Mouse (Mus musculus): ENCODE results near the gene Klrb1a. TPM values are rescaled to one million over a fixed set of nuclear protein-coding genes. Genes with fewer than 3 reads are reported as not detected.
"Not testable (repeated sequence)": the region's sequence is repeated elsewhere in the genome, so short reads cannot be mapped to it uniquely, and the experiment has no call there.

Klrb1a gene
- polyA plus RNA-seq (2014; fragmentation: Nextera tagmentation; extraction: Ambion mirVana): not detected in 2 replicates

DNA sequence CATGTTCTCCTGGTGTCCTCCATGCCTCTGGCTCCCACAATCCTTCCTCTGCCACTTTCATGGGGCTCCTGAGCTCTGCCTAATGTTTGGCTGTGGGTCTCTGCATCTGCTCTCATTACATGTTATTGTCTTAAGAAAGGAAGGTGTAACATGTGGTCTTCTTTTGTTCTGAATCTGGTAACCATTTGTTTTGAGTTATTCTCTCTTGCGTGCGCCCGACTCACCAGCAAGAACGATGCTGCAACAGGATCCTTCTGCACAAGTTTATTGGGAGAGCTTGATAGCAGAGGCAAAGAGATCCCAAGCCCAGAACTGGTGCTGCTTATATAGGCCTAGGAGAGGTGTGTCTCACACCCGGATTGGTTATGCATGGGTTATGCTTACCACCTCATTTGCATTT, at the start of gene Klrb1a:
TSS of gene Klrb1a (minus strand) at position 101 of the 400 bp plus-strand sequence.
- H3K4me2 ChIP-seq (ENCODE audit: low read depth, low read length); H3K9ac ChIP-seq (replicated peaks; ENCODE audit: low read length); ATAC-seq (replicated peaks; ENCODE audit: insufficient number of reproducible peaks, low FRiP score, low TSS enrichment, low read depth); H3K9me3 ChIP-seq (replicated peaks; ENCODE audit: control insufficient read depth, low read length); H3K27ac ChIP-seq (replicated peaks; ENCODE audit: low read depth, low read length); H3K36me3 ChIP-seq (replicated peaks; ENCODE audit: control insufficient read depth, insufficient read depth, low read depth, low read length); H3K4me3 ChIP-seq (ENCODE audit: low read depth, low read length); H3K27me3 ChIP-seq (ENCODE audit: control insufficient read depth, insufficient read depth, low read length); DNase-seq (ENCODE audit: low spot score); H3K4me1 ChIP-seq (ENCODE audit: control insufficient read depth, insufficient read depth, low read length): not testable (repeated sequence)
- 94% methylated on average over 5 of the region's 5 CpGs for WGBS

DNA sequence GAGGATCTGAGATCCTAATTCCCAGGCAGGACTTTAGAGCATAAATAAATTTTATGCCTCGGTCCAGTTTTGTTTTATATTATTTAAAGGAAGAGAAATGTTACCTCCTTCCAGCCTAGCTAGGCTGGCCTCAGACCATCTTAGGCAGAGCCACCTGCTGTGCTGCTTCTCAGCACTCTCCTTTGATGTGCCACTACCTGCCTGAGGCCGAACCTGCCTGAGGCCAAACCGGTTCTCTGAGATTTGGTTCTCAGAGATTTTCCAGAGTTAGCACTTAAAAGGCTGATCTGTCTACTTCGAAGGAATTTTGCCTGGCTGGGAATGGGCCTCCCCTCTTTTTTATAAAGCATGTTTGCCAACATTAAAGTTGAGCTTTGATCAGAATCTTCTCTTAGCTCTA, 46.6 kb upstream of the Klrb1a start:
- no peak overlapping the region for H3K4me2 ChIP-seq (ENCODE audit: low read depth, low read length)
- DNase-seq (ENCODE audit: low spot score): no peak
- no peaks in the 10 kb centered on the region for H3K27me3 ChIP-seq (ENCODE audit: control insufficient read depth, insufficient read depth, low read length)
- no peaks in the 10 kb centered on the region for H3K4me1 ChIP-seq (ENCODE audit: control insufficient read depth, insufficient read depth, low read length)
- no peak for ATAC-seq (replicated peaks; ENCODE audit: insufficient number of reproducible peaks, low FRiP score, low TSS enrichment, low read depth)
- no peak overlapping the region for H3K9ac ChIP-seq (replicated peaks; ENCODE audit: low read length)
- H3K4me3 ChIP-seq (ENCODE audit: low read depth, low read length): no peak overlapping the region
- H3K27ac ChIP-seq (replicated peaks; ENCODE audit: low read depth, low read length): no peak overlapping the region
- no peaks in the 10 kb centered on the region for H3K36me3 ChIP-seq (replicated peaks; ENCODE audit: control insufficient read depth, insufficient read depth, low read depth, low read length)
- 59% methylated on average over 4 of the region's 4 CpGs for WGBS
- no peaks in the 10 kb centered on the region for H3K9me3 ChIP-seq (replicated peaks; ENCODE audit: control insufficient read depth, low read length)

DNA sequence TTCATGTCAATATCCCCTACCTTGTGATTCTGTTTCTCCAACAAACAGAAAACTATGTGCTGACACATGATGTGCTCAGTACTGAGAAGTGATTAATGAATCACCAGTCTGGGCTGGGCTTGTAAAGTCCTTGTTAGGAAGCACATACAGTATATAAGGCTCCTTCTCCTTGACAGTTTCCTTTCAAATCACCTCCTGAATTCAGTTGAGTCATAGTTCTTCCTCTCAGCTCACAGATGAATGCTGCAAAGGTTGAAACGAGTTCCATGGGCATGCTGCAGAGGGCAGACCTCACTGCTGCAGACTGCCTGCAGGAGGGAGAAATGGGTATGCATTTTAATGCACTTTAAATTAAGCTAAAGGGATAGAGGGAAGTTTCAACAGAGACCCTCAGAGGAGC, 38.9 kb upstream of the Klrb1a start, which contains the start of gene Clec2h:
TSS of gene Clec2h (plus strand) at position 180 of the 400 bp plus-strand sequence.
- Histone ChIP-seq H3K36me3 (replicated peaks; ENCODE audit: control insufficient read depth, insufficient read depth, low read depth, low read length) (no peaks in the 10 kb centered on the region), H3K4me1 (ENCODE audit: control insufficient read depth, insufficient read depth, low read length) (no peaks in the 10 kb centered on the region), H3K4me2 (ENCODE audit: low read depth, low read length) (no peak within 1 kb of the TSS), H3K4me3 (ENCODE audit: low read depth, low read length) (no peak within 1 kb of the TSS), H3K9me3 (replicated peaks; ENCODE audit: control insufficient read depth, low read length) (no peaks in the 10 kb centered on the region), H3K27ac (replicated peaks; ENCODE audit: low read depth, low read length) (no peak within 1 kb of the TSS), H3K9ac (replicated peaks; ENCODE audit: low read length) (no peak within 1 kb of the TSS), H3K27me3 (ENCODE audit: control insufficient read depth, insufficient read depth, low read length) (no peaks in the 10 kb centered on the region)
- ATAC-seq (replicated peaks; ENCODE audit: insufficient number of reproducible peaks, low FRiP score, low TSS enrichment, low read depth) (no peak), DNase-seq (ENCODE audit: low spot score) (no peak)
- 14% methylated on average over 1 of the region's 1 CpGs for WGBS

DNA sequence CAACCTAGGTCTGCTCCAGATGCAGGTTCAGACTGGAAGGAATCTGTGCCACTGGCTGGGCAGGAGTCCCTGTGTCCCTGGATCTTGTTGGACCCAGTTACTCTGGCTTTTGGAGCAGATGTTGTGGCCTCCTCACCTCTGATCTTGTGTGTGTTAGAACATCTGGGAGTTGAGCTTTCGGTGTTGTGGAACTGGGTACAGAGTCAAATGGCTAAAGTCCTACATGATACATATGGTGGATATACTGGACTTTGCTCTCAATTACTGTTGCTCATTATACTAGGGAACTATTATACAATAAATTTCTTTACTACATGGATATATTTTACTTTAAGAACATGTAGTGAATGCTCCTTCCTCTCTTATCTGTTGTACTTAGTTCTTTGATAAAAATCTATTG, 37.9 kb upstream of the Klrb1a start:
- ATAC-seq (replicated peaks; ENCODE audit: insufficient number of reproducible peaks, low FRiP score, low TSS enrichment, low read depth) (no peak), DNase-seq (ENCODE audit: low spot score) (no peak)
- H3K4me2 ChIP-seq (ENCODE audit: low read depth, low read length): no peak overlapping the region
- no peak overlapping the region for H3K9ac ChIP-seq (replicated peaks; ENCODE audit: low read length)
- no peaks in the 10 kb centered on the region for H3K27me3 ChIP-seq (ENCODE audit: control insufficient read depth, insufficient read depth, low read length)
- no peaks in the 10 kb centered on the region for H3K9me3 ChIP-seq (replicated peaks; ENCODE audit: control insufficient read depth, low read length)
- no peak overlapping the region for H3K4me3 ChIP-seq (ENCODE audit: low read depth, low read length)
- H3K4me1 ChIP-seq (ENCODE audit: control insufficient read depth, insufficient read depth, low read length): no peaks in the 10 kb centered on the region
- no peak overlapping the region for H3K27ac ChIP-seq (replicated peaks; ENCODE audit: low read depth, low read length)
- 96% methylated on average over 1 of the region's 1 CpGs for WGBS
- no peaks in the 10 kb centered on the region for H3K36me3 ChIP-seq (replicated peaks; ENCODE audit: control insufficient read depth, insufficient read depth, low read depth, low read length)

DNA sequence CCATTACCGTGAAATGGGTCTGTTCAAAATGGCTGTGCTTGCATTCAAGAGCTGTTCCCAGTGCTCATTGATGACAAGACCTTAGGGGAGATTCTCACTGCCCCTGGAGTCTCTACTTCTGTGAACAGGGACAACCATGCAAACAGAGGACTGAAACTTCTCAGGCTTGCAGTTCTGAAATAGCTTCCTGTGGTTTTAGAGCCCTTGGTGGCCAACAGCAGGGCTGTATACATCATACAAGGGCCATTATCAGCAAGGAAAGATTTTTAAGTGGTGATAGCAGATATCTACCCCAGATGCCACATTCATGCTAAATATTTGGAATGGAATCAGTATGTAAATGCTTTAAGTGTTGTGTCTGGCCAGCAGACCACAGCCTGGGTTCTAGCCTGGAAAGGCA, 29.6 kb upstream of the Klrb1a start:
- H3K27me3 ChIP-seq (ENCODE audit: control insufficient read depth, insufficient read depth, low read length): no peaks in the 10 kb centered on the region
- H3K9me3 ChIP-seq (replicated peaks; ENCODE audit: control insufficient read depth, low read length): no peaks in the 10 kb centered on the region
- no peaks in the 10 kb centered on the region for H3K4me1 ChIP-seq (ENCODE audit: control insufficient read depth, insufficient read depth, low read length)
- no peak for DNase-seq (ENCODE audit: low spot score)
- no peak overlapping the region for H3K4me2 ChIP-seq (ENCODE audit: low read depth, low read length)
- H3K36me3 ChIP-seq (replicated peaks; ENCODE audit: control insufficient read depth, insufficient read depth, low read depth, low read length): no peaks in the 10 kb centered on the region
- no peak overlapping the region for H3K4me3 ChIP-seq (ENCODE audit: low read depth, low read length)
- no peak overlapping the region for H3K27ac ChIP-seq (replicated peaks; ENCODE audit: low read depth, low read length)
- no peak overlapping the region for H3K9ac ChIP-seq (replicated peaks; ENCODE audit: low read length)
- no peak for ATAC-seq (replicated peaks; ENCODE audit: insufficient number of reproducible peaks, low FRiP score, low TSS enrichment, low read depth)
- WGBS: 97% methylated on average over 1 of the region's 1 CpGs

DNA sequence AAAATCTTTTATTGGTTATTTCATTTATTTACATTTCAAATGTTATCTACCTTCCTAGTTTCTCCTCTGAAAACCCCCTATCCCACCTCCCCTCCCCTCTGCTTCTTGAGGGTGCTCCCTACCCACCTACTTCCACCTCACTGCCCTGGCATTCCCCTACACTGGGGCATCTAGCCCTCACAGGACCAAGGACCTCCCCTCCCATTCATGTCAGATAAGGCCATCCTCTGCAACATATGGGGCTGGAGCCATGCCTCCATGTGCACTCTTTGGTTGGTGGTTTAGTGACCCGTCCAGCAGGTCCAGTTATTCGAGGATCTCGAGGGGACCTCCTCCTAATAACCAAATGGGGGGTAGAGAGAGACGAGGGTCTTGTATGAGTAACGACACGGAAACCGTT, 27.5 kb upstream of the Klrb1a start:
- ATAC-seq (replicated peaks; ENCODE audit: insufficient number of reproducible peaks, low FRiP score, low TSS enrichment, low read depth); H3K4me2 ChIP-seq (ENCODE audit: low read depth, low read length); DNase-seq (ENCODE audit: low spot score); H3K9me3 ChIP-seq (replicated peaks; ENCODE audit: control insufficient read depth, low read length); H3K27me3 ChIP-seq (ENCODE audit: control insufficient read depth, insufficient read depth, low read length); H3K4me3 ChIP-seq (ENCODE audit: low read depth, low read length); H3K36me3 ChIP-seq (replicated peaks; ENCODE audit: control insufficient read depth, insufficient read depth, low read depth, low read length); H3K9ac ChIP-seq (replicated peaks; ENCODE audit: low read length); H3K27ac ChIP-seq (replicated peaks; ENCODE audit: low read depth, low read length); H3K4me1 ChIP-seq (ENCODE audit: control insufficient read depth, insufficient read depth, low read length): not testable (repeated sequence)
- 86% methylated on average over 4 of the region's 7 CpGs for WGBS

DNA sequence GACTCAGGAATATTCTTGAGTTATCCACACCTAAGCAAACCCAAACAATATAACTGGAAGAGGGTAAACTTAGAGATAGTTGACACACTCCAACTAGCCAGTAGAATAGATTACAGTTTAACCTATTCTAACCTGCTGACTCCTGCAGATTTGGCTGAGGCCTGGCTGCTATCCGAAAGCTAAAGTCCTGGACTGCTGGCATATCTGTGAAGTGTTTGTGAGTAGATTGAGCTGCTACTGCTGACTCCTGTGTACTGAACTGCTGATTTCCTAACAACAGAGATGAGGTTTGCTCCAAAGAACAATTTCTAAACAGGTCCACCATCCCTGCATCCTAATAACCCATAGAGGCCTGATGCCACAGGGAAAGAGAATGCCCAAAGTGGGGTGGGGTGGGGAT, 26.9 kb upstream of the Klrb1a start:
- WGBS: 83% methylated on average over 1 of the region's 1 CpGs
- H3K4me1 ChIP-seq (ENCODE audit: control insufficient read depth, insufficient read depth, low read length): no peaks in the 10 kb centered on the region

DNA sequence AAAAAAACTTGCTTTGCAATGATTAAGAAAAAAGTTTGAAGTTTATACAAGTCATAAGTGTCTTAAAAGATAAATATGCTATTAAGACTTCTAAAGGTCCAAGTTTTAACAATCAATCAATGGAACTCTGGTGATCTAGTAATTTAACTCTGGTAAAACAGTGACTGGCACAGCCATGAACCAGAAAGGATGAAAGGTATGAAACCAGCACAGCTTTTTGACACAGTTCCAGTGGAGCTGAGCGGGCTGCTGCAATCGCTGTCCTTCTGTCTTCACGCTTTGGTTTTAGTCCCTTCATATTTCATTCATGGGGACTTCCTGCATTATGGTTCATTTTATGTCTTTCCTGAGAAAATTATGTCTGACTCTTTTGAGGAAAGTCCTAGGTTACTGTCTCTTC, 26.3 kb upstream of the Klrb1a start:
- no peaks in the 10 kb centered on the region for H3K27me3 ChIP-seq (ENCODE audit: control insufficient read depth, insufficient read depth, low read length)
- no peak overlapping the region for H3K4me2 ChIP-seq (ENCODE audit: low read depth, low read length)
- 84% methylated on average over 3 of the region's 3 CpGs for WGBS
- no peak overlapping the region for H3K4me3 ChIP-seq (ENCODE audit: low read depth, low read length)
- no peaks in the 10 kb centered on the region for H3K4me1 ChIP-seq (ENCODE audit: control insufficient read depth, insufficient read depth, low read length)
- H3K9ac ChIP-seq (replicated peaks; ENCODE audit: low read length): no peak overlapping the region
- DNase-seq (ENCODE audit: low spot score) (no peak), ATAC-seq (replicated peaks; ENCODE audit: insufficient number of reproducible peaks, low FRiP score, low TSS enrichment, low read depth) (no peak)
- H3K36me3 ChIP-seq (replicated peaks; ENCODE audit: control insufficient read depth, insufficient read depth, low read depth, low read length): no peaks in the 10 kb centered on the region
- no peak overlapping the region for H3K27ac ChIP-seq (replicated peaks; ENCODE audit: low read depth, low read length)
- H3K9me3 ChIP-seq (replicated peaks; ENCODE audit: control insufficient read depth, low read length): no peaks in the 10 kb centered on the region

More for the DNA sequence above, 26.9 kb upstream of the Klrb1a start:
- ATAC-seq (replicated peaks; ENCODE audit: insufficient number of reproducible peaks, low FRiP score, low TSS enrichment, low read depth) (no peak), DNase-seq (ENCODE audit: low spot score) (no peak)
- no peak overlapping the region for H3K4me2 ChIP-seq (ENCODE audit: low read depth, low read length)
- no peak overlapping the region for H3K4me3 ChIP-seq (ENCODE audit: low read depth, low read length)
- H3K9ac ChIP-seq (replicated peaks; ENCODE audit: low read length): no peak overlapping the region
- H3K27ac ChIP-seq (replicated peaks; ENCODE audit: low read depth, low read length): no peak overlapping the region
- H3K36me3 ChIP-seq (replicated peaks; ENCODE audit: control insufficient read depth, insufficient read depth, low read depth, low read length): no peaks in the 10 kb centered on the region
- no peaks in the 10 kb centered on the region for H3K27me3 ChIP-seq (ENCODE audit: control insufficient read depth, insufficient read depth, low read length)
- no peaks in the 10 kb centered on the region for H3K9me3 ChIP-seq (replicated peaks; ENCODE audit: control insufficient read depth, low read length)
